Mouse (Mus musculus) ES-Bruce4 (cell line): ENCODE results near the gene Tmem53. TPM values are rescaled to one million over a fixed set of nuclear protein-coding genes. Genes with fewer than 3 reads are reported as not detected.
A peak's percentile ranks its signal among the peaks of the same experiment; 100 is the strongest.
"Not testable (repeated sequence)": the region's sequence is repeated elsewhere in the genome, so short reads cannot be mapped to it uniquely, and the experiment has no call there.

Experiments used
- H3K27ac ChIP-seq: 2 replicates; pipeline ENCODE4 v1.5.1; 2012; ENCODE audit warnings: low read length, inconsistent platforms; ENCODE audit not compliant: insufficient read depth
- H3K27me3 ChIP-seq: 2 replicates; pipeline ENCODE4 v1.6.1; 2012; ENCODE audit warnings: mild to moderate bottlenecking, low read length, inconsistent platforms; ENCODE audit not compliant: control insufficient read depth, poor library complexity, insufficient read depth, severe bottlenecking
- H3K36me3 ChIP-seq: 2 replicates; pipeline ENCODE4 v1.6.1; 2012; ENCODE audit warnings: inconsistent platforms, mild to moderate bottlenecking, low read length, moderate library complexity; ENCODE audit not compliant: control insufficient read depth, poor library complexity, insufficient read depth, severe bottlenecking
- H3K4me1 ChIP-seq: one replicate; pipeline ENCODE4 v1.8.1; 2011; ENCODE audit warnings: low read length; ENCODE audit not compliant: control insufficient read depth, insufficient read depth
- H3K4me3 ChIP-seq: 2 replicates; pipeline ENCODE4 v1.5.1; 2011; ENCODE audit warnings: low read depth, mild to moderate bottlenecking, low read length
- H3K9ac ChIP-seq: 2 replicates; pipeline ENCODE4 v1.6.1; 2012; ENCODE audit warnings: low read depth, mild to moderate bottlenecking, inconsistent platforms; ENCODE audit not compliant: poor library complexity, severe bottlenecking
- H3K9me3 ChIP-seq: replicated peaks from 2 replicates; pipeline ENCODE4 v1.6.1; 2012; ENCODE audit warnings: mild to moderate bottlenecking, low read length, inconsistent platforms; ENCODE audit not compliant: control insufficient read depth, poor library complexity, insufficient read depth, severe bottlenecking
- CTCF ChIP-seq: IDR thresholded peaks from one replicate; pipeline ENCODE4 v1.8.1; 2011; ENCODE audit warnings: low read depth, low read length
- EP300 ChIP-seq: IDR thresholded peaks from 2 replicates; pipeline ENCODE4 v1.6.1; 2011; ENCODE audit warnings: low read depth, low read length; ENCODE audit not compliant: insufficient read depth
- POLR2A ChIP-seq: IDR thresholded peaks from one replicate; pipeline ENCODE4 v1.8.1; 2011; ENCODE audit warnings: low read length; ENCODE audit not compliant: insufficient read depth
- polyA plus RNA-seq: library from polyadenylated mRNA; stranded (reverse); fragments of >200 nt; gene quantifications from 2 replicates; pipeline ENCODE4 v1.2.4, GENCODE M21; 2011; ENCODE audit warnings: low read depth; ENCODE audit not compliant: missing spikeins, insufficient read depth, insufficient read length

Tmem53 gene
- polyA plus RNA-seq, 1 experiment, result 1.8 TPM

DNA sequence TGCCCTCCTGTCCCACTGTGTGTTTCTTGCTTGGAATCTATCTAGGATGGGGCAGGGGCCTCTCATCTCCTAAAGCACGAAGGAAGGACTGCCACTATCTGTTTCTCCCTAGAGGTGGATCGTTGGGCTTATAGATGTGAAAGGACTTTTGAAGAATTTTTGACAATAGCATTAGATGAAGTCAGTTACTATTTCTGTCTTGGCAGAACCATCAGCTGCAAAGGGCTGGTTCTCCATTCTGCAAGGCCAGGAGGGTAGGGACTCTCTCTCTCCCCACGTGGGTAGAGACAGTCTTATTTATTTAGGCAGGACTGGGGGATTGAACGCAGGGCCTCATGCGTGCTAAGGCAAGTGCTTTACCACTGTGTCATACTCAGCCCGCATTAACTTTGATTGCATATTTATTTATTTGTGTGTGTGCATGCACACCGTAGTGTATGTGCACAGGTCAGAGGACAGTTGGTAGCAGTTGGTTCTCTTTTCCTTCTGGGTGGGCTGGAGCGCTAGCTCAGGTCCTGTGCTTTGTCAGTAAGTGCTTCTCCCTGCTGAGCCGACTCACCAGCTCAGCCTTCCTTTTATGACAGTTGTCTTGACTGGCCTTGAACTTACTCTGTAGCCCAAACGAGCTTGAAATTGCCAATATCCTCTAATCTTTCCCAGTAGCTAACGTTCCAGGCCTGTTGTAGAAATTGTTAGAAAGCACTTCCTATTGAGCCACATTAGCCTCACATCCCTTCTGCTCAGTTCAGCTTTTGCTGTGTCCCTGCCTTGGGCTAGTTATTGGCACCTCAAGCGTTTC, 1.7 kb downstream of the Tmem53 start:
- H3K27me3 ChIP-seq, result no peaks in the 10 kb centered on the region
- no peaks in the 10 kb centered on the region for H3K4me1 ChIP-seq
- TF ChIP-seq EP300, result no peak
- no peak for TF ChIP-seq POLR2A
- TF ChIP-seq CTCF, result no peak
- H3K4me3 ChIP-seq, result no peak overlapping the region
- H3K9me3 ChIP-seq, result no peaks in the 10 kb centered on the region; the same call in 1 of the 2 replicates
- no peak overlapping the region for H3K9ac ChIP-seq
- no peak overlapping the region for H3K27ac ChIP-seq
- no peaks in the 10 kb centered on the region for H3K36me3 ChIP-seq

DNA sequence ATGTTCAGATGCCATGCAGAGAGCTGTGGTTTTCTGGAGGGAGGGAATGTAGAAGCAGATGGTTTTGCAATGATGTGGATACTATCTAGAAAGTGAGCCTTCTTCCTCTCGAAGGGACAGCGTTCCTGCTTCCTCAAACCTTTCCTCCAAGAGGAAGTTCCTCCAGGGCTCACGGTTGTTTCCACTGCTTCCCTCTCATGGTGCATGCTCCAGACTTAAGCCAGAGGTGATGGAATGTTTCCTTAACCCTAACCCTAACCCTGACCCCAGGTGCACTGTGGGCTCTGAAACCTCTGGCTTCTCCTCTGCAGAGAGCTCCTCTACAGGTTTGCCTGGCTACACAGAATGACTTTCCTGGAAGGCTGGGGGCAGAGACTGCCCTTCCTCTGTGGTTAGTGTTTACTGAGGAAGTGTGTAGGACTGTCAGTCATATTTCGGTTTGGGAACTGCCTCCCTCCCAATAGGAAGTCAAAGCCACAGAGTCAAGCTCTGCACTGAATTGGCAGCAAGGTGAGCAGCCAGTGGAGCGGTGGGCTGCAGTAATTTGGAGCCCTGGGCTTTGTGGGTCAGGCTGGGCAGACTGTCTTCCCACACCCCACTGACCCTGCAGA, 2.4 kb downstream of the Tmem53 start:
- Histone ChIP-seq H3K27me3 (no peaks in the 10 kb centered on the region), H3K27ac (no peak overlapping the region), H3K9me3 (no peaks in the 10 kb centered on the region), H3K4me3 (no peak overlapping the region), H3K4me1 (no peaks in the 10 kb centered on the region), H3K36me3 (no peaks in the 10 kb centered on the region), H3K9ac (no peak overlapping the region)
- no peak for TF ChIP-seq EP300
- TF ChIP-seq CTCF, result no peak
- no peak for TF ChIP-seq POLR2A

DNA sequence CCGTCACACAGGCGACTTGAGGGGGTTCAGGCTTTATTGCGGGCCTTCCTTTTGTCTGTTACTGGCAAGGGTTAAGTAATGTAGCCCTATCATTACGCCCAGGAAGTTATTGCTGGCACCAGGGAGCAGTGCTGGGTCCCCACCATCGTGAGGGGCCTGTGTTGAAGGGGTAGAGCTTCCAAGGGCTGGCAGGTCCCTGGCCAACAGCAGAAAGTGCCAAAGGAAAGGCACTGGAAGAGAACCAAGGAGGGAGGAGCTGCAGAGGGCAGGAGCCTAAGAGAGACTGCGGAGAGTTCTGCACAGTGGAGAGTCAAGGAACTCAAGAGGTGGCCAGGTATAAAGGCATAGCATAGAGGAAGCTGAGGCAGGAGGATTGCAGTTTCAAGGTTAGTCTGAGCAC, 2.9 kb downstream of the Tmem53 start:
- no peak overlapping the region for H3K27ac ChIP-seq
- no peaks in the 10 kb centered on the region for H3K9me3 ChIP-seq
- H3K36me3 ChIP-seq, result no peaks in the 10 kb centered on the region
- H3K4me1 ChIP-seq, result no peaks in the 10 kb centered on the region
- no peaks in the 10 kb centered on the region for H3K27me3 ChIP-seq
- no peak overlapping the region for H3K4me3 ChIP-seq
- H3K9ac ChIP-seq, result no peak overlapping the region
- TF ChIP-seq POLR2A (no peak), CTCF (no peak), EP300 (no peak)

DNA sequence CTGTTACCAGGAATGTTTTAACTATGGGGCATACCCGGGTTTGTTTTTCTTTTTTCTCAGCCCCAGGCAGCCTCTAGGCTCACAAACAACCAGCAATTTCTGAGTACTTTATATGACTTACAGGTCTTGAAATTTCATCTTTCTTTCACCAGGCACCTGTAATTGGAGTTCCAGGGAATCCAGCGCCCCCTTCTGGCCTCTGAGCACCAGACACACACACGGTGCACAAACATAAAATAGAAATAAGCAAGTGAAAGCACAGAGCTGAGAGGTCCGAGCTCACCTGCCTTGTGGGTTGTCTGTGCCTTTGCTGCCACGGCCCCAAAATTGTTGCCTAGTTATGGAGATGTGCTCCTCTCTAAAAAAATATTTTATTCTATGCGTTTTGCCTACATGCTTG, 8.2 kb downstream of the Tmem53 start:
- not testable (repeated sequence) for H3K9me3 ChIP-seq, H3K4me3 ChIP-seq, H3K36me3 ChIP-seq, H3K27ac ChIP-seq, H3K4me1 ChIP-seq, H3K27me3 ChIP-seq, H3K9ac ChIP-seq
- peak; percentile 63 for TF ChIP-seq CTCF

DNA sequence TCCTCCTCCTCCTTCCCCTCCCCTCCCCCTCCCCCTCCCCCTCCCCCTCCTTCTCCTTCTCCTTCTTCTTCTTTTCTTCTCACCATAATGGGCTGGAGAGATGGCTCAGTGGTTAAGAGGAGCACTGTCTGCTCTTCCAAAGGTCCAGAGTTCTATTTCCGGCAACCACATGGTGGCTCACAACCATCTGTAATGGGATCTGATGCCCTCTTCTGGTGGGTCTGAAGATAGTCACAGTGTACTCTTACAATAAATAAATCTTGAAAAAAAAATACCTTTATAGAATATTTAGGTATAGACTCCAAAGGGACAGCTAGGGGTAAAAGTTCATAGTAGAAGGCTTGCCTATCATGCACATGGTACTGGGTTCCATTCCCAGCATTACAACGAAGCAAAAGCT, 9.5 kb downstream of the Tmem53 start:
- H3K9me3 ChIP-seq, result no peaks in the 10 kb centered on the region
- H3K27ac ChIP-seq, result no peak overlapping the region
- TF ChIP-seq CTCF (peak; percentile 5), EP300 (no peak)
- no peaks in the 10 kb centered on the region for H3K36me3 ChIP-seq
- no peaks in the 10 kb centered on the region for H3K27me3 ChIP-seq
- H3K4me1 ChIP-seq, result peaks cover 2% of the 10 kb centered on the region
- H3K4me3 ChIP-seq, result no peak overlapping the region
- no peak overlapping the region for H3K9ac ChIP-seq

DNA sequence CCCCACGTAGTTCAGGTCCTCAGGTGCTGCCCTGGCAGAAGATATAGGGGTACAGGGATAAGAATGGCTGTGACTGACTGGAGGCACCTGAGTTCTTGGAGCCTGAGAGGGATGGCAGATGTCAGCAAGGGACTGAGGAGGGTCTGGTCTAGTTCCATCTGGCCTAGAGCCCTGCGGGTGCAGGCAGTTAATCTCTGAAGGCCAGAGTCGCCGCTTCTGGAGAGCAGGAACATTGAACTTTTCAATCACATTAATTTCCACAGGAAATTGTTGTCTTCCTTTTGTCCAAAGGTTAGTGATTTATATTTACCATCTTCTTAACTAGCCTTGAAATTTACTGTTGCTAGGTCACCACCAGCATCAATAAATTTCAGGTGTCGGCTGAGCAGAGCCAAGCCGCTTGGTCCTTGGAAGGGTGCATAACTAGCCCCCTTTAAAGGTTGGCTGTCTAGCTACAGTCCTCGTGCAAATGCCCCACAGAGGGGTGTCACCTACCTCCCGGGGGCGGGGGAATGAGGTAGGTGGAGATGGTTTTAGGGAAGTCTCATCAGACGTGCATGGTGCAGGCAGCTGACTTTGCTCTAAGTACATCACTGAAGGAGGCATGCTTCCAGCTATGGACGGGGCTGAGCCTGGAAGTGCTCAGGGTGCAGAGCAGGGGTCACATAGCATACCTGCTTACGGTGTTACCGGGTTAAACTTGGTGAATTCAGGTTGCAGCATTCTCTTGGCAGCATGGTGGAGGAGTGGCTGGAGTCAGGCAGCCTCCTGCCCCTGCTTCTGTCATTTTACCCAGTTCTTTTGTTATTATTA, 10.6 kb downstream of the Tmem53 start:
- TF ChIP-seq POLR2A (no peak), EP300 (no peak), CTCF (no peak)
- no peaks in the 10 kb centered on the region for H3K9me3 ChIP-seq

More for the DNA sequence above, 10.6 kb downstream of the Tmem53 start:
- no peak overlapping the region for H3K9ac ChIP-seq
- H3K27me3 ChIP-seq, result no peaks in the 10 kb centered on the region
- H3K27ac ChIP-seq, result no peak overlapping the region
- no peak overlapping the region for H3K4me3 ChIP-seq
- H3K36me3 ChIP-seq, result no peaks in the 10 kb centered on the region
- H3K4me1 ChIP-seq, result peaks cover 2% of the 10 kb centered on the region
